Mouse (Mus musculus): ENCODE measurements around the gene Gatad2a.

DNA sequence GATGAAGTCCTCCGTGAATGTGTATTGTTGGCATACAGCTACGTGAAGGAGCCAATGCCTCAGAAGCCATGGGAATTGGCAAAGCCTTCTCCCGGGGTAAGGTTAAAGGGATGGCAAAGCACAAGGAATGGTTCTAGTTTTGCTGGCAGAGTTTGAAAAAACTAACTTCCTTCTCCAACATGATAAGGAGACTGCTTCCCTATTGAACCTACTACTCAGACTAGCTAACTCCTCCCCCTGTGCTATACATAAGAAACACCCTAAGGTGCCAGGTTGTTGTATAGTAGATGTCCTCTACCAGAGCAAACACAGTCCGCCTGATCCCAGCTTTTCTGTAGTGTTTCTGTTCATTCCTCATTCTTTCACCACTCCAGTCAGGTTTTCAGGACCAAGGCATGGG is 17.7 kb downstream of the Gatad2a start:
- TF ChIP-seq CTCF (IDR thresholded peaks at IDR 0.05; ENCODE audit: extremely low read depth, insufficient read depth, low read length), result no peak
- TF ChIP-seq POLR2A (IDR thresholded peaks at IDR 0.05; ENCODE audit: extremely low read depth, insufficient read depth, low read length), result no peak

All from cortical plate, adult 2 months (tissue).